Mouse (Mus musculus) spleen, adult 2 months (tissue): ENCODE results near the gene Exosc5.
A peak's percentile ranks its signal among the peaks of the same experiment; 100 is the strongest.

Experiments used
- CTCF ChIP-seq: fragments of 200-500 bp; IDR thresholded peaks from 2 replicates; pipeline ENCODE4 v1.5.1; 2011; ENCODE audit warnings: mild to moderate bottlenecking, inconsistent platforms; ENCODE audit not compliant: insufficient read depth, insufficient read length, insufficient replicate concordance; ENCODE audit errors: extremely low read depth
- POLR2A ChIP-seq: fragments of 200-500 bp; IDR thresholded peaks from 2 replicates; pipeline ENCODE4 v1.6.1; 2011; ENCODE audit warnings: low read depth, low read length, inconsistent platforms

DNA sequence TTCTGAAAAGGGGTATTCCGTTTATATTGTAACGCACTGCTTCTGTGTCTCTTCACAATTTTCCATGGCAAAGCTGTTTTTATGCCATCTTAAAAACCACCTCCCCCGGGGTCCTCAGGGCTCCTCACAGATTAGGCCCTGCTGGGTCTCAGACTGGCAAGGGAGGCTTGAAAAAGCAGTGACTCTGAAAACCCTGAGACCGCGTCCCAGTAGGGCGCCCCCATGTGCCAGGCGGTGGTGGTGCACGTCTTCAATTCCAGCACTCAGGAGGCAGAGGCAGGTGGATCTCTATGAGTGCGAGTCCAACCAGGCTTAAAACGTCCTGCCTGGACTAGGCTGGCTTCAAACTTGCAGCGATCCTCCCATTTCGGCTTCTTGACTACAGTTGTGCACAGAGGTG is 41.8 kb downstream of the Exosc5 start:
- TF ChIP-seq CTCF, result peak; percentile 48; the same call in 1 of the 2 replicates
- no peak for TF ChIP-seq POLR2A
